Mouse (Mus musculus): ENCODE results near the gene Oprm1. TPM values are rescaled to one million over a fixed set of nuclear protein-coding genes. Genes with fewer than 3 reads are reported as not detected.

Oprm1 gene
- polyA plus RNA-seq, 1 experiment from 2014 or later: 0.07 TPM

DNA sequence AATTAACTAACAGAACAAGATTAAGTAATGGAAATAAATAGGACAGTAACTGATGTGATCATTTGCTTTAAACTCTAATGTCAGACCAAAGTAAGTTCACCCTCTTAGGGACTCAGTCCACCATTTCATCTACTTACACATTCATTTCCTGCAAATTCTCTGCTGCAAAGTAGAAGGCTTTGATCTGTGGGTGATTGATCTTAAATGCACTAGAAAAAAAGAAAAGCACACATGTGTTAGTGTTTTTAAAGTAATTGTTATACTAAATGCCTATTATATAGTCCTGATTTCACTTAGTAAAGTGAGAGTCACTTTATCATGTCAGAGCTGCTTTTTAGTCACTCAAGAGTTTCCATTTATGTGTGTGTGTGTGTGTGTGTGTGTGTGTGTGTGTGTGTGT lies 196.2 kb downstream of the Oprm1 start:
- Histone ChIP-seq H3K27me3 (ENCODE audit: control insufficient read depth, insufficient read depth, low read depth, low read length) (no peaks in the 10 kb centered on the region), H3K4me2 (ENCODE audit: low read depth, low read length) (no peak overlapping the region), H3K4me1 (ENCODE audit: control insufficient read depth, low read depth, low read length) (no peaks in the 10 kb centered on the region), H3K4me3 (ENCODE audit: low read depth, low read length) (no peak overlapping the region), H3K9me3 (replicated peaks; ENCODE audit: control insufficient read depth, low read length) (no peaks in the 10 kb centered on the region), H3K9ac (ENCODE audit: low read depth, low read length) (no peak overlapping the region), H3K36me3 (ENCODE audit: control insufficient read depth, insufficient read depth) (no peaks in the 10 kb centered on the region), H3K27ac (ENCODE audit: low read length) (no peak overlapping the region)
- ATAC-seq (ENCODE audit: low read depth): no peak

DNA sequence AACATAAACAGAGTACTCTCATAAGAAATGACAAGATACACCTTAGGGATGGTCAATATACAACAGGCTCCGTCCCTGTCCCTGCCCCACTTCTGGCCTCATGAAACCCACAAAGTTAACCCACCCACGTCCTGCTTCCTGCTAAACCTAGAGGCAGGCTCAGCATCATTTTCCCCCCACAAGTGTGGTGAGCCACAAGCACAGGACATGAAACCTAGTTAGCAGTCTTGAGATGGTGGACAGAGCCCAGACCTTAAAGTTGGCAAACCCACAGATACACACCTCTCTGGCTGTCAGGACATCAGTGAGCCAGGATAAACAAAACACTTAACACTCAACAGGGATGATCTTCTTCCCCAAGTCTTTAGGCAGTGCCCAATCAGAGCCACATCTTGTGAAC lies 198.1 kb downstream of the Oprm1 start:
- Histone ChIP-seq H3K27me3 (ENCODE audit: control insufficient read depth, insufficient read depth, low read depth, low read length) (no peaks in the 10 kb centered on the region), H3K4me1 (ENCODE audit: control insufficient read depth, low read depth, low read length) (no peaks in the 10 kb centered on the region), H3K4me2 (ENCODE audit: low read depth, low read length) (no peak overlapping the region), H3K36me3 (ENCODE audit: control insufficient read depth, insufficient read depth) (no peaks in the 10 kb centered on the region), H3K27ac (ENCODE audit: low read length) (no peak overlapping the region), H3K4me3 (ENCODE audit: low read depth, low read length) (no peak overlapping the region), H3K9ac (ENCODE audit: low read depth, low read length) (no peak overlapping the region), H3K9me3 (replicated peaks; ENCODE audit: control insufficient read depth, low read length) (no peaks in the 10 kb centered on the region)
- 34% methylated on average over 2 of the region's 2 CpGs for WGBS (ENCODE audit: insufficient replicate concordance)
- no peak for ATAC-seq (ENCODE audit: low read depth)

DNA sequence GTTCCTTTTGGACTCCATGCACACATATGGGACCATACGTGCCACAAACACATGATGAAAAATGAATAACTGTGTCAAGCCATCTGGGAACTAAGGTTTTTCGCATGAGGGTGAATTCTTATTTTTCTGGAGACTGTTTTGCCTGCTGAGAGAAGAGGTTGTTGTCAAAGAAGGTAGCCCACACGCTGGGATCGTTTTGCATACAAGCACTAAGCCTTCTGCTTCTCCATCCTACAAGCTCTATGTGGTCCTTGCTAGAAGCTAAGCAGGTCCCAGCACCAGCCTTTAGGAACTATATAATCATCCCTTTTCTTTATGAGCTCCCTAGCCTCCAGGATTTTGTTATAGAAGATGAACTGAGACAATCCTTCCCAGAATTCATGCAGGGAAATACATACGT lies 200.5 kb downstream of the Oprm1 start:
- Histone ChIP-seq H3K4me2 (ENCODE audit: low read depth, low read length) (no peak overlapping the region), H3K4me3 (ENCODE audit: low read depth, low read length) (no peak overlapping the region), H3K36me3 (ENCODE audit: control insufficient read depth, insufficient read depth) (no peaks in the 10 kb centered on the region), H3K27ac (ENCODE audit: low read length) (no peak overlapping the region), H3K9me3 (replicated peaks; ENCODE audit: control insufficient read depth, low read length) (no peaks in the 10 kb centered on the region), H3K9ac (ENCODE audit: low read depth, low read length) (no peak overlapping the region), H3K4me1 (ENCODE audit: control insufficient read depth, low read depth, low read length) (no peaks in the 10 kb centered on the region), H3K27me3 (ENCODE audit: control insufficient read depth, insufficient read depth, low read depth, low read length) (no peaks in the 10 kb centered on the region)
- no peak for ATAC-seq (ENCODE audit: low read depth)
- WGBS (ENCODE audit: insufficient replicate concordance): 60% methylated on average over 5 of the region's 5 CpGs

GRCm38 (mm10) chr10:6967588-6968242 lies 209.4 kb downstream of the Oprm1 start:
- H3K27me3 ChIP-seq (ENCODE audit: control insufficient read depth, insufficient read depth, low read depth, low read length): no peaks in the 10 kb centered on the region
- H3K9me3 ChIP-seq (replicated peaks; ENCODE audit: control insufficient read depth, low read length): no peaks in the 10 kb centered on the region
- no peak for ATAC-seq (ENCODE audit: low read depth)
- WGBS (ENCODE audit: insufficient replicate concordance): 61% methylated on average over 8 of the region's 8 CpGs
- H3K4me2 ChIP-seq (ENCODE audit: low read depth, low read length): no peak overlapping the region
- H3K4me3 ChIP-seq (ENCODE audit: low read depth, low read length): no peak overlapping the region
- H3K9ac ChIP-seq (ENCODE audit: low read depth, low read length): no peak overlapping the region
- H3K36me3 ChIP-seq (ENCODE audit: control insufficient read depth, insufficient read depth): no peaks in the 10 kb centered on the region
- H3K27ac ChIP-seq (ENCODE audit: low read length): no peak overlapping the region
- no peaks in the 10 kb centered on the region for H3K4me1 ChIP-seq (ENCODE audit: control insufficient read depth, low read depth, low read length)

- H3K4me1 ChIP-seq (ENCODE audit: control insufficient read depth, low read depth, low read length): no peaks in the 10 kb centered on the region
- no peak overlapping the region for H3K4me2 ChIP-seq (ENCODE audit: low read depth, low read length)
- 44% methylated on average over 1 of the region's 1 CpGs for WGBS (ENCODE audit: insufficient replicate concordance)
- no peak overlapping the region for H3K9ac ChIP-seq (ENCODE audit: low read depth, low read length)
- H3K27ac ChIP-seq (ENCODE audit: low read length): no peak overlapping the region
- H3K36me3 ChIP-seq (ENCODE audit: control insufficient read depth, insufficient read depth): no peaks in the 10 kb centered on the region
- H3K4me3 ChIP-seq (ENCODE audit: low read depth, low read length): no peak overlapping the region
- ATAC-seq (ENCODE audit: low read depth): no peak
- no peaks in the 10 kb centered on the region for H3K27me3 ChIP-seq (ENCODE audit: control insufficient read depth, insufficient read depth, low read depth, low read length)
- no peaks in the 10 kb centered on the region for H3K9me3 ChIP-seq (replicated peaks; ENCODE audit: control insufficient read depth, low read length)
Observed at GRCm38 (mm10) chr10:6968334-6968733, 210.0 kb downstream of the Oprm1 start.

GRCm38 (mm10) chr10:6977843-6978242 lies 219.5 kb downstream of the Oprm1 start:
- H3K4me1 ChIP-seq (ENCODE audit: control insufficient read depth, low read depth, low read length): no peaks in the 10 kb centered on the region
- no peak overlapping the region for H3K9ac ChIP-seq (ENCODE audit: low read depth, low read length)
- 43% methylated on average over 2 of the region's 2 CpGs for WGBS (ENCODE audit: insufficient replicate concordance)
- H3K27me3 ChIP-seq (ENCODE audit: control insufficient read depth, insufficient read depth, low read depth, low read length): no peaks in the 10 kb centered on the region
- no peak overlapping the region for H3K27ac ChIP-seq (ENCODE audit: low read length)
- no peak overlapping the region for H3K4me2 ChIP-seq (ENCODE audit: low read depth, low read length)
- H3K36me3 ChIP-seq (ENCODE audit: control insufficient read depth, insufficient read depth): no peaks in the 10 kb centered on the region
- H3K4me3 ChIP-seq (ENCODE audit: low read depth, low read length): no peak overlapping the region
- H3K9me3 ChIP-seq (replicated peaks; ENCODE audit: control insufficient read depth, low read length): no peaks in the 10 kb centered on the region
- no peak for ATAC-seq (ENCODE audit: low read depth)

- 74% methylated on average over 1 of the region's 1 CpGs for WGBS (ENCODE audit: insufficient replicate concordance)
- Histone ChIP-seq H3K4me1 (ENCODE audit: control insufficient read depth, low read depth, low read length) (no peaks in the 10 kb centered on the region), H3K4me3 (ENCODE audit: low read depth, low read length) (no peak overlapping the region), H3K36me3 (ENCODE audit: control insufficient read depth, insufficient read depth) (no peaks in the 10 kb centered on the region), H3K4me2 (ENCODE audit: low read depth, low read length) (no peak overlapping the region), H3K27ac (ENCODE audit: low read length) (no peak overlapping the region), H3K9ac (ENCODE audit: low read depth, low read length) (no peak overlapping the region), H3K9me3 (replicated peaks; ENCODE audit: control insufficient read depth, low read length) (no peaks in the 10 kb centered on the region), H3K27me3 (ENCODE audit: control insufficient read depth, insufficient read depth, low read depth, low read length) (no peaks in the 10 kb centered on the region)
- ATAC-seq (ENCODE audit: low read depth): no peak
Observed at GRCm38 (mm10) chr10:6978733-6979132, 220.4 kb downstream of the Oprm1 start.

DNA sequence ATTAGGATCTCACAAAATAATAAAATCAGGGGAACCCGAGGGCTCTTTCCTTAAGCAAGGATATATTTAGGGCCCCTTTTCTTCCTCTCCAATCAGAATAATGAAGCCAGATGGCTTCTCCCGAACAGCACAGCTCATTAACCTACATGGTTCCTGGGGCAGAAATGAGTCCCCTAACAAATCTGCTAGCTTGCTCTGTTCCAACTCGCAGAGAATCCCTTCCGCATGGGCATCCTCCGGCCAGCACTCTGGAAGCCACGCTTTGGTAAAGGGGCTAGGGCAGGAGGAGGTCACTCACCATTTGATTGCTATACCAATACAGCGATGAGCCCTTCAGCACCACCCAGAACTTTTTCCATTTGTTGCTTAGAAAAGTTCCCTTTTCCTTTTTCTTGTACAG lies 220.9 kb downstream of the Oprm1 start:
- WGBS (ENCODE audit: insufficient replicate concordance): 53% methylated on average over 7 of the region's 7 CpGs
- ATAC-seq (ENCODE audit: low read depth): no peak

GRCm38 (mm10) chr10:6979789-6980188 lies 221.5 kb downstream of the Oprm1 start:
- Histone ChIP-seq H3K36me3 (ENCODE audit: control insufficient read depth, insufficient read depth) (no peaks in the 10 kb centered on the region), H3K4me2 (ENCODE audit: low read depth, low read length) (peak overlapping the region; percentile 21; the same call in 1 of the 2 replicates), H3K27me3 (ENCODE audit: control insufficient read depth, insufficient read depth, low read depth, low read length) (no peaks in the 10 kb centered on the region), H3K9me3 (replicated peaks; ENCODE audit: control insufficient read depth, low read length) (no peaks in the 10 kb centered on the region), H3K9ac (ENCODE audit: low read depth, low read length) (no peak overlapping the region), H3K4me1 (ENCODE audit: control insufficient read depth, low read depth, low read length) (no peaks in the 10 kb centered on the region), H3K27ac (ENCODE audit: low read length) (no peak overlapping the region), H3K4me3 (ENCODE audit: low read depth, low read length) (no peak overlapping the region)
- WGBS (ENCODE audit: insufficient replicate concordance): 21% methylated on average over 8 of the region's 8 CpGs
- no peak for ATAC-seq (ENCODE audit: low read depth)

More for the DNA sequence above, 220.9 kb downstream of the Oprm1 start:
- no peak overlapping the region for H3K4me3 ChIP-seq (ENCODE audit: low read depth, low read length)
- H3K27me3 ChIP-seq (ENCODE audit: control insufficient read depth, insufficient read depth, low read depth, low read length): no peaks in the 10 kb centered on the region
- H3K9ac ChIP-seq (ENCODE audit: low read depth, low read length): no peak overlapping the region
- H3K27ac ChIP-seq (ENCODE audit: low read length): no peak overlapping the region
- H3K9me3 ChIP-seq (replicated peaks; ENCODE audit: control insufficient read depth, low read length): no peaks in the 10 kb centered on the region
- H3K36me3 ChIP-seq (ENCODE audit: control insufficient read depth, insufficient read depth): no peaks in the 10 kb centered on the region
- no peak overlapping the region for H3K4me2 ChIP-seq (ENCODE audit: low read depth, low read length)
- H3K4me1 ChIP-seq (ENCODE audit: control insufficient read depth, low read depth, low read length): no peaks in the 10 kb centered on the region

All from liver, embryonic 16.5 days (tissue).